ENCODE assay signal across 8 mouse cellular contexts in the genomic region with DNA sequence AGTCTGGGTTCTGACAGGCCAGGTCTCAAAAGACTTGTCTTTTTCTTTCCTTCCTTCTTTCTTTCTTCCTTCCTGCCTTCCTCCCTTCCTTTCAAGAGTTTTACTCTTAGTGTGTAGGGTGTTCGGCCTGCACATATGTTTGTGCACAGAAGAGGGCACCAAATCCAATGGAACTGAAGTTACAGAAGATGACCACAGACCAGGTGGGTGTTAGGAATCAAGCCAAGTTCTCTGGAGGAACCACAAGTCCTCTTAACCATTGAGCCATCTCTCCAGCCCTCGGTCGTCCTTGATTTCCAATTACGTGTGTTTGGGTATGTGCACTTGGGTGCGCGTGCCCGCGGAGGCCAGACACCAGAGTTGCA. TPM values are rescaled to one million over a fixed set of nuclear protein-coding genes. Genes with fewer than 3 reads are reported as not detected.
DNase-seq lines count a peak whose midpoint lies in the region; ATAC-seq and TF ChIP-seq lines count a peak whose summit lies in the region.

No protein-coding gene starts in this region.

- no peaks in the 10 kb centered on the region for H3K9me3 ChIP-seq in embryonic facial prominence, embryonic 11.5 days (replicated peaks; ENCODE audit: control insufficient read depth, low read length)
- H3K9me3 ChIP-seq in limb, embryonic 10.5 days (replicated peaks) = no peaks in the 10 kb centered on the region

- no peak for TF ChIP-seq POLR2A in lung, adult 2 months (IDR thresholded peaks at IDR 0.05; ENCODE audit: borderline replicate concordance, extremely low read depth, low read depth, low read length)

- DNase-seq in lung, adult 2 months = no peak
- DNase-seq in lung, postnatal 14 days = no peak
- DNase-seq in embryonic facial prominence, embryonic 11.5 days (ENCODE audit: low spot score) = no peak
- no peak for DNase-seq in limb, embryonic 10.5 days (ENCODE audit: low spot score)
- no peak for DNase-seq in gastrocnemius, postnatal 36 days
- DNase-seq in spleen, postnatal 14 days (ENCODE audit: low spot score in 2 of 2) = no peak
- no peak for DNase-seq in left cerebral cortex, postnatal 36 days (ENCODE audit: low spot score in 2 of 2)

- peak overlapping the region; percentile 94; the same call in 1 of the 2 replicates for H3K9ac ChIP-seq in embryonic facial prominence, embryonic 11.5 days (replicated peaks; ENCODE audit: low read length)

- ATAC-seq in embryonic facial prominence, embryonic 11.5 days (replicated peaks; ENCODE audit: insufficient number of reproducible peaks, low FRiP score, low TSS enrichment, low read depth) = peak; percentile 39; the same call in 1 of the 2 replicates
- peak; percentile 50; the same call in 1 of the 2 replicates for ATAC-seq in neutrophil, adult 5-6 weeks (ENCODE audit: extremely low read depth, insufficient number of reproducible peaks, low FRiP score, poor library complexity, severe bottlenecking)

- peak overlapping the region; percentile 87 for H3K4me3 ChIP-seq in lung, adult 2 months (replicated peaks; ENCODE audit: extremely low read depth, low read depth, low read length)
- peak overlapping the region; percentile 90 for H3K4me3 ChIP-seq in embryonic facial prominence, embryonic 11.5 days (ENCODE audit: low read depth, low read length)
- peak overlapping the region; percentile 98 for H3K4me3 ChIP-seq in limb, embryonic 10.5 days

- intact Hi-C loops in gastrocnemius, postnatal 36 days (cut with DNase I) = no loop called here
- intact Hi-C loops in left cerebral cortex, postnatal 36 days (cut with DNase I) = loop anchor here (1.0 to 10.0 kb wide), 2 partner anchors 51 to 263 kb away; partner anchors contain the start of gene Ndufa12

- TF ChIP-seq CTCF in lung, adult 2 months (IDR thresholded peaks at IDR 0.05; ENCODE audit: insufficient read depth, low read length) = no peak

- H3K4me1 ChIP-seq in lung, adult 2 months (ENCODE audit: control insufficient read depth, insufficient read depth, low read length) = peaks cover 15% of the 10 kb centered on the region
- peaks cover 6% of the 10 kb centered on the region for H3K4me1 ChIP-seq in embryonic facial prominence, embryonic 11.5 days (ENCODE audit: control insufficient read depth, insufficient read depth, low read length)
- H3K4me1 ChIP-seq in limb, embryonic 10.5 days = peaks cover 22% of the 10 kb centered on the region

- no peaks in the 10 kb centered on the region for H3K36me3 ChIP-seq in embryonic facial prominence, embryonic 11.5 days (replicated peaks; ENCODE audit: control insufficient read depth, insufficient read depth, low read depth, low read length)
- H3K36me3 ChIP-seq in limb, embryonic 10.5 days = no peaks in the 10 kb centered on the region

- WGBS in lung, adult 2 months = 4% methylated on average over 8 of the region's 8 CpGs
- WGBS in embryonic facial prominence, embryonic 11.5 days = 13% methylated on average over 8 of the region's 8 CpGs
- WGBS in limb, embryonic 10.5 days = 15% methylated on average over 8 of the region's 8 CpGs

- peak overlapping the region; percentile 69 for H3K4me2 ChIP-seq in embryonic facial prominence, embryonic 11.5 days (ENCODE audit: low read depth, low read length)

- no peak overlapping the region for H3K27ac ChIP-seq in embryonic facial prominence, embryonic 11.5 days (replicated peaks; ENCODE audit: low read depth, low read length)
- peak overlapping the region; percentile 96 for H3K27ac ChIP-seq in limb, embryonic 10.5 days

- H3K27me3 ChIP-seq in embryonic facial prominence, embryonic 11.5 days (ENCODE audit: control insufficient read depth, insufficient read depth, low read length) = no peaks in the 10 kb centered on the region
- H3K27me3 ChIP-seq in limb, embryonic 10.5 days (ENCODE audit: low read depth, poor library complexity, severe bottlenecking) = no peaks in the 10 kb centered on the region

RNA-seq across cellular contexts. Expression of gene Nr2c1, which starts 0.5 kb away (rescaled TPM):
- polyA plus RNA-seq in lung, adult 2 months (2012; rRNA removed) = 3.8 and 5.2 TPM in 2 replicates
- polyA plus RNA-seq in embryonic facial prominence, embryonic 11.5 days (2014; fragmentation: Nextera tagmentation; extraction: Ambion mirVana) = 13.2 and 13.6 TPM in 2 replicates
- polyA plus RNA-seq in limb, embryonic 10.5 days (2016; fragmentation: Nextera tagmentation; extraction: Ambion mirVana) = 12.1 and 12.7 TPM in 2 replicates
- total RNA-seq in neutrophil, adult 5-6 weeks (2017) = 3.3 and 3.4 TPM in 2 replicates
- total RNA-seq in gastrocnemius, postnatal 36 days (2021) = 1 to 10 TPM; 5.5 to 7.4 TPM
- total RNA-seq in left cerebral cortex, postnatal 36 days (2021) = 1 to 10 TPM; 7.3 to 8.6 TPM

RNA-seq across cellular contexts. Expression of gene Ndufa12, which starts 51.1 kb away (rescaled TPM):
- 35.4 and 61.4 TPM in 2 replicates for polyA plus RNA-seq in lung, adult 2 months (2012; rRNA removed)
- 477 and 485 TPM in 2 replicates for polyA plus RNA-seq in embryonic facial prominence, embryonic 11.5 days (2014; fragmentation: Nextera tagmentation; extraction: Ambion mirVana)
- polyA plus RNA-seq in limb, embryonic 10.5 days (2016; fragmentation: Nextera tagmentation; extraction: Ambion mirVana) = 495 and 559 TPM in 2 replicates
- total RNA-seq in neutrophil, adult 5-6 weeks (2017) = 62.4 and 73.1 TPM in 2 replicates
- total RNA-seq in gastrocnemius, postnatal 36 days (2021) = 100 to 1,000 TPM; 584 to 606 TPM
- total RNA-seq in left cerebral cortex, postnatal 36 days (2021) = 100 to 1,000 TPM; 232 to 233 TPM
